Mouse (Mus musculus) heart, adult 18-20 months (tissue): Measurements from ENCODE around the gene Epha7. TPM values are rescaled to one million over a fixed set of nuclear protein-coding genes. Genes with fewer than 3 reads are reported as not detected.

Experiments
- DNase-seq, 2 experiments: peaks; one replicate each; pipeline ENCODE4 v3.0.0; 2021 to 2022; ENCODE audit warnings: mixed read lengths in 1 of 2
- long read RNA-seq, 2 experiments: library from polyadenylated mRNA; stranded (forward); transcript quantifications; one replicate each; pipeline ENCODE4 v2.0.0; 2021
- total RNA-seq, 2 experiments: library from RNA; stranded (reverse); gene quantifications; 2 replicates each; pipeline ENCODE4 v1.2.3; 2021

The Epha7 gene
- total RNA-seq, result 1 to 10 TPM; 6.8 to 8.6 TPM
- long read RNA-seq, experiment 1, full-length matches to known transcripts, result 2 of 4 reads
- long read RNA-seq, experiment 1, partial matches to known transcripts, result 0 of 4 reads
- long read RNA-seq, experiment 1, other reads (novel, unspliced or antisense), result 2 of 4 reads
- long read RNA-seq, experiment 2, partial matches to known transcripts, result 0 of 1 reads
- long read RNA-seq, experiment 2, other reads (novel, unspliced or antisense), result 1 of 1 reads

DNA sequence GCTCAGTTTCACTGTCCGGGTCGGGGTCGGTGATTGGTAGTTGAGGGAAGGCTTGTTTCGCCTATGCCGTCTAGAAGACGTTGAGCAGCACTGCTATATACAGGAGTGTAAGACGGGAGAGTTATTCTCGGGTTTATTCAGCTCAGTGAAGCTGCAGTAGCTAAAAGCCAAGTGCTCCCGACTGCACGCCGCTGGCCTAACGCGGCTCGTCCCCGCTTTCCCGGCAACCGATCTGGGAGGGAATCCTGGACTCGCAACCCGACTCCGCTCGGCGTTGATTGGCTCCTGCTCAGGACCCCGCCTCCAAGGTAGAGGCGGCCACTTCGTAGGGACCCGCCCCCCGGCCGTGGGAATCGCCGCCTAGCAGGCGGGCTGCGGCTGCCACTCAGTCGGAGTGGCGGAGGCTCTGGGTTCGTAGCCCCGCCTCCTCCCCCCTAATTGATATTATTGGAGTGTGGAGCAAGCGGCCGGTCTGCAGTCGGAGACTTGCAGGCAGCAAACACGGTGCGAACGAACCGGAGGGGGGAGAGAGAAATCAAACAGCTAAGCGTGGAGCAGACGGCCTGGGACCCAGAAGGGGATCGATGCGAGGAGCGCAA, at the start of gene Epha7:
Gene Epha7, plus strand, starts transcription at position 441 of the 599 bp plus-strand sequence.
- peak; percentile 96 to 97 for DNase-seq

GRCm38 (mm10) chr4:28783961-28784360, 29.0 kb upstream of the Epha7 start:
- no peak for DNase-seq

- no peak for DNase-seq
Measured at GRCm38 (mm10) chr4:28808800-28809199, 4.1 kb upstream of the Epha7 start.

- no peak for DNase-seq
Measured at GRCm38 (mm10) chr4:28809703-28810102, 3.2 kb upstream of the Epha7 start.

DNA sequence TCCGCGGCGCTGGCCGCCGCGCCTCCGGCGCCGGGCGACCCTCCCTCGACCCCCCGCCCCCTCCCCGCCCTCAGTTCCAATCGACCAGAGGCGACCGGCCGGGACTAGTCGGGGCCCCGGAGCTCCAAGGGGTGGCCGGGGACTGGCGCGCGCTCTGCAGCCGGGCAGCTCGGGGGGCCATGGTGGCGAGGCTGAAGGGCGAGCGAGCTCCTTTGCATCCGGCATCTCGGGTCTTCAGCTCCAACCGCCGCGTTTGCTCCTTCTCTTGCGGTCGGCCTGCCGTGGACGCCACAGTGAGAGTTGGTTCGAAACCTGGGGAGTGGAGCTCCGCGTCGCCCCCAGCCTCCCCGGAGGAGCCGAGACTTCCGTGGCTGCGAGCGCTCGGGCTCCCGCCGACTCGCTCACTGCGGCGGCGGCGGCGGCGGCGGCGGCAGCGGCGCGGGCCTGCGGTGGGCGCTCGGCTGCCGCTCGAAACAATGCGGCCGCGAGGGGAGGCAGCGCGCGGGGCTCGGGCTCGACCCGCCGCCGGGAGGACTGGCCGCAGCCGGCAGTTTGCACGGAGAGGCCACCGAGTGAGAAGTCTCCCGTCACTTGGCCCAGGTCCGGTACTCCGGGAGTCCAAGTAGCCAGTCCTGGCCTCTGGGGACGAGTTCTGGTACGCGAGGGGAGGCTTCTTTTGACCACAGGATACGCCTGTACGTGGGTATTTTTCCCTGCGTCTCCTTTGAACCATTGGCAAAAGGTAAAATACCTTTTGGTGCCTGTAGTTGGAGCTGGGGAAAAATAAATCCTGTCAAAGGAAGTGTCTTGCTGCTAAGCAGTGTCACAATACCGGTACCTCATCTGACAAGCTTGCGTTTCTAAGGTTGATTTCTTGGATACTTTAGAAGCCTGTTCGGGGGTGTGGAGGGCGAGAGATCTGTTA, 882 bp downstream of the Epha7 start:
- DNase-seq, result peak; percentile 28 to 63

- DNase-seq, result no peak
Measured at GRCm38 (mm10) chr4:28814476-28814815, 1.5 kb downstream of the Epha7 start.

GRCm38 (mm10) chr4:28814816-28815620, 2.1 kb downstream of the Epha7 start:
- DNase-seq, result peak; percentile 57 to 74

GRCm38 (mm10) chr4:28815621-28815920, 2.6 kb downstream of the Epha7 start:
- peak in 1 of 2 experiments; percentile 64 for DNase-seq

DNA sequence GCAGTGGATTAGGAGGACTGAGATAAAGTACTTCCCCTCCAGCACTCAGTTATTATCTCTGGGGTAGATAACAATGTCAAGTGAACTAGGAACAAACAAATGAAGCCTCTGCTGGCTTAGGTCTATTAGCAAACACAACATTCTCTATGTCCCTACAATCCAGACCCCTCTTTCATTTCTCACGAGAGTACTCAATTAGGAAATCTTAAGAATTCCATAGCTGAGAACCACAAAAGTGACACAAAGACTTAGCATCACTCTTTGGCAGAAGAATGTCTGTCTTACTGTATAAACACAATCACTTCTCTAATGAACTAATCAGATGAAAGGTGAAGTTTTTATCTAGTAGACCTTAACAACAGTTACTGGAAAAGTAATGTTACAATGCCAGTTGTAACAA, 10.7 kb downstream of the Epha7 start:
- no peak for DNase-seq

DNA sequence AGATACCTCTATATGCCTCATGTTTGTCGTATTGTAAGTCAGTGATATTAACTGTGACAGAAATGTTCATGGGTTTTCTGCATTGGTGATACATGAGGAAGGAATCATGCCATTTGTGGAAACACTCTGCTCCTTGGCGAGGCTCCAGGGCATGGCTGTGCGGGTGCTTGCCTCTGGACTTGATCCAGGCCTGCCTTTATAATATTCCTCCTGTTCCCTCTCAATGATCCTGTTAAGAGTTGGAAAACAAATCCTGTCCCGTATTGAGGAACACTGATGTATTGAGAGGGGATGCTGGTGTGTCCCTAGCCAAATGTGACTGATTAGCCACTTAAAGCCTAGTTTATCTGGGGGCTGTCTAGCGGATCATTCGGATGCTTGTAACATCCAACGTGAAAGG, 11.7 kb downstream of the Epha7 start:
- DNase-seq, result peak; percentile 27 to 59

- DNase-seq, result no peak
Measured at GRCm38 (mm10) chr4:28837669-28838068, 24.7 kb downstream of the Epha7 start.

DNA sequence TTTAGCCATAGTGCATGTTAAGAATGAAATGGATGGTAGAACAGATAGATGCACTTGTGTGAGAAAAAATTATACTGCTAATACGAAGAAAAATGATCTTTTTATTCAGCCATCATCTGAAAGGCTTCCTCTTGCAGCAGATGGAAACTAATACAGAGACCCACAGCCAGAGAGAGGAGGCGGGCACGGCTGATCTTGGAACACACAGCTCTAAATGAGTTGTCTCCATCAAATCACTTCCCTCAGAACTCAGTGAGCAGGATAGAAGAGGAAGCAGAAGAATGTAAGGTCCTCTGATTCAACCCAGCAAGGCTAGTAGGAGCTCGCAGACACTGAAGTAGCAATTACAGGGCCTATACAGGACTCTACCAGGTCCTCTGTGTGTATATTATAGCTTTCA, 33.4 kb downstream of the Epha7 start:
- no peak for DNase-seq

DNA sequence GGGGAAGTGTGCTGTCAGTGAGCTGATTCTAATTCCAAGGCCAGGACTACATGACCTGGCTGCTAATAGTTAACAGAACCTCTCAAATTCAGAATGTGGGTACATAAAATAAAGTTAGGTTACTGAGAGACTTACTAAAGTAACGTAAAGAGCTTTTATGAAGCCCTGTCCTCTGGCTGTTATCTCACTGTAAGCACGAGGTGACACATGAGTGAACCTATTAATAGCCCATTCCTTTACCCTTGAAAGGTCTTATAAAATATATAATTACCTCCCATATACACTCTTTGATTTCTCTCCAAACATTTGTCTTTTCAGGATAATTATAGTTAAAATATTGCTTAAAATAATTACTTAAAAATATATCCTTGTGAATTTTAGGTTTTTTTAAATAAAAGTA, 37.5 kb downstream of the Epha7 start:
- no peak for DNase-seq

- DNase-seq, result no peak
Measured at GRCm38 (mm10) chr4:28862845-28863666, 50.1 kb downstream of the Epha7 start.

- DNase-seq, result no peak
Measured at GRCm38 (mm10) chr4:28866411-28866810, 53.5 kb downstream of the Epha7 start.

- DNase-seq, result no peak
Measured at GRCm38 (mm10) chr4:28871615-28872014, 58.7 kb downstream of the Epha7 start.

GRCm38 (mm10) chr4:28881271-28882044, 68.5 kb downstream of the Epha7 start:
- DNase-seq, result no peak

- DNase-seq, result no peak
Measured at GRCm38 (mm10) chr4:28889630-28890029, 76.7 kb downstream of the Epha7 start.

DNA sequence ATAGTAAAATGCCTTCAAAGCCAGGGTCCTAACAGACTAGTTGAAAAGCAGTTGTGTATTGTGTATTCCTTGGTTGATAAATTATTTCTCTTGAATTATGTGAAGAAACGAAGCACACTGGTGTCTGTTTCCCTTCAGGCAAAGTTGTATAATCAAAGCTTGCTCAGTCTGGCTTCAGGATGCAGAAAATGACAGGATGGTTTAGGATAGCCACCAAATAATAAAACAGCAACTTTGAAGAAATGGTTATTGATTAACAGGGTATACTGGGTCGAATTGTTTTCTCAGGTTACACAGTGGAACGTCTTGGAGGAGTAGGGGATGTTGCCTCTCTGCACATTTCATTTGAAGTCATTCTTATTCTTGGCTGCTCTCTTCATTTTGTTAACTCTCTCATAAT, 77.2 kb downstream of the Epha7 start:
- DNase-seq, result no peak

- DNase-seq, result no peak
Measured at GRCm38 (mm10) chr4:28895480-28895879, 82.5 kb downstream of the Epha7 start.

DNA sequence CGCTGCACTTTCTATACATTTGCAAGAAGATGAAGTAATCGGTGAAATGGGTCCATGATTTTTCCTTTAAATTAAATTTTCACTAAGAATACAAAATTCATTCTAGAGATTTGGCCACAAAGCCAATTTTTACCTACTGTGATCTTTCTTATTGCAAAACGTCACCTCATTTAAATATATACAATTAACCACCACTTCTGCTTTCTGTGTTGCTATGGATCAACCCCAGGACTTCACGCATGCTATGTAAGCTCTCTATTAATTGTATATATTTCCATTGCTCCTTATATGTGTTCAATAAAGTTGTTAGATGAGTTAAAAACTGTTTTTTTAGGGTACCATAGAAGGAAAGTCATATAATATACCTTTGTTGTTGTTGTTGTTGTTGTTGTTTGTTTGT, 86.4 kb downstream of the Epha7 start:
- DNase-seq, result no peak
